Mouse (Mus musculus): ENCODE measurements around the gene Bin2. TPM values are rescaled to one million over a fixed set of nuclear protein-coding genes. Genes with fewer than 3 reads are reported as not detected.

Bin2 gene
- polyA plus RNA-seq, 1 experiment from 2014 or later = 2.1 TPM

GRCm38 (mm10) chr15:100691990-100692389 lies 22.6 kb upstream of the Bin2 start:
- DNase-seq (ENCODE audit: low spot score) = no peak
- ATAC-seq (replicated peaks; ENCODE audit: insufficient number of reproducible peaks, low FRiP score, low TSS enrichment, low read depth) = no peak
- H3K9me3 ChIP-seq (replicated peaks; ENCODE audit: control insufficient read depth, low read length) = no peaks in the 10 kb centered on the region
- WGBS = 68% methylated on average over 3 of the region's 3 CpGs
- H3K27me3 ChIP-seq (ENCODE audit: control insufficient read depth, insufficient read depth, low read length) = no peaks in the 10 kb centered on the region
- no peaks in the 10 kb centered on the region for H3K36me3 ChIP-seq (replicated peaks; ENCODE audit: control insufficient read depth, insufficient read depth, low read depth, low read length)
- H3K4me3 ChIP-seq (ENCODE audit: low read depth, low read length) = no peak overlapping the region
- H3K27ac ChIP-seq (replicated peaks; ENCODE audit: low read depth, low read length) = no peak overlapping the region
- H3K4me2 ChIP-seq (ENCODE audit: low read depth, low read length) = no peak overlapping the region
- H3K4me1 ChIP-seq (ENCODE audit: control insufficient read depth, insufficient read depth, low read length) = no peaks in the 10 kb centered on the region
- no peak overlapping the region for H3K9ac ChIP-seq (replicated peaks; ENCODE audit: low read length)

DNA sequence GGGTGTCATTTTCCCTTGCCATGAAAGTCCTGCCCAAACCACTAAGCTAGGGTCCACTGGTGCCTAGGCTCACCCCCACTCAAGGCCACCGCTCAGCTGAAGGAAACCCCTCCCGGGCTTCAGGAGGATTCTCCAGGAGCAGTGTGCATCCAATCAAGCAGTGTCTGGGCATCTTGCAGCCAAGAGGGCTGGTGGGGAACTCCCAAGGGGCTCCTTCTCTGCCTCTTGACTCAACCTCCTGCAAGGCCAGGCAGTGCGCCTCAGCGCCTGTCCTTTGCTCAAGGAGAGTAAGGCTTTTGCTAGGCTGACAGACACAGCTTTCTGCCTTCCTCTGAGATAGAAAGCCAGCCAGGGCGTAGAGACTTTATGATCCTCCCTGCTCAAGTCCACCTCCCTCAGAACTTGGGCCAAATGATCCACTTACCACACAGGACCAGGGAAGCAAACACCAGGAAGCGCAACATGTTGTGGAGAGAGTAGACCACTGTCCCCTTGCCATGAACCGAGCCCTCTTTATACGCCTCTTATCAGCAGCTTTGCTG lies 18.1 kb upstream of the Bin2 start, which contains the start of gene Cela1:
Cela1 (minus strand) TSS at position 492 of the 542 bp plus-strand sequence.
- H3K27ac ChIP-seq (replicated peaks; ENCODE audit: low read depth, low read length) = no peak within 1 kb of the TSS
- ATAC-seq (replicated peaks; ENCODE audit: insufficient number of reproducible peaks, low FRiP score, low TSS enrichment, low read depth) = no peak
- H3K4me1 ChIP-seq (ENCODE audit: control insufficient read depth, insufficient read depth, low read length) = no peaks in the 10 kb centered on the region

DNA sequence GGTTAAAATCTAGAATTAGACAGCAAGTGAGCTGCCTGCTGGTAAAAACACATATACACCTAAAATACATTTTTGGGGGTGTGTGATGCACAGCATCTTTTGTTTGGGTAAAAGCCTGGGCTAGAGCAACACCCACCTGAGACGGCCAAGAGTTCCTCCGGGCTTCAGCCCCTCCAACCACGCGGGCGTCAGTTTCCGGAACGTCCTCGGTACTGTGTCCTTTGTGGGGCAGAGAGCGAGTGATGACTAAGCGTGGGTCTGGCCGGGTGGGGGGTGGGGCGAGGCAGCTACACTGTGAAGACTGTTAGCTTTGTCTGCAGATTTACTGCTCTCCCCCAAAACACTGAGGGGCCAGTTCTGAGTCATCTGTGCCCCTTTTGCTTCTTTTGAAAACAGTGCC lies 17.6 kb upstream of the Bin2 start:
- H3K27me3 ChIP-seq (ENCODE audit: control insufficient read depth, insufficient read depth, low read length) = no peaks in the 10 kb centered on the region
- WGBS = 63% methylated on average over 12 of the region's 12 CpGs
- H3K4me1 ChIP-seq (ENCODE audit: control insufficient read depth, insufficient read depth, low read length) = no peaks in the 10 kb centered on the region
- no peaks in the 10 kb centered on the region for H3K36me3 ChIP-seq (replicated peaks; ENCODE audit: control insufficient read depth, insufficient read depth, low read depth, low read length)
- H3K9me3 ChIP-seq (replicated peaks; ENCODE audit: control insufficient read depth, low read length) = no peaks in the 10 kb centered on the region
- no peak overlapping the region for H3K9ac ChIP-seq (replicated peaks; ENCODE audit: low read length)
- H3K4me3 ChIP-seq (ENCODE audit: low read depth, low read length) = no peak overlapping the region
- H3K27ac ChIP-seq (replicated peaks; ENCODE audit: low read depth, low read length) = no peak overlapping the region
- DNase-seq (ENCODE audit: low spot score) = no peak
- no peak for ATAC-seq (replicated peaks; ENCODE audit: insufficient number of reproducible peaks, low FRiP score, low TSS enrichment, low read depth)
- no peak overlapping the region for H3K4me2 ChIP-seq (ENCODE audit: low read depth, low read length)

More for the DNA sequence above, 18.1 kb upstream of the Bin2 start, which contains the start of gene Cela1:
- WGBS = 76% methylated on average over 8 of the region's 8 CpGs
- H3K36me3 ChIP-seq (replicated peaks; ENCODE audit: control insufficient read depth, insufficient read depth, low read depth, low read length) = no peaks in the 10 kb centered on the region
- no peaks in the 10 kb centered on the region for H3K9me3 ChIP-seq (replicated peaks; ENCODE audit: control insufficient read depth, low read length)
- H3K4me3 ChIP-seq (ENCODE audit: low read depth, low read length) = no peak within 1 kb of the TSS
- H3K27me3 ChIP-seq (ENCODE audit: control insufficient read depth, insufficient read depth, low read length) = no peaks in the 10 kb centered on the region
- no peak within 1 kb of the TSS for H3K9ac ChIP-seq (replicated peaks; ENCODE audit: low read length)
- no peak within 1 kb of the TSS for H3K4me2 ChIP-seq (ENCODE audit: low read depth, low read length)
- DNase-seq (ENCODE audit: low spot score) = no peak

GRCm38 (mm10) chr15:100686434-100686833 lies 17.1 kb upstream of the Bin2 start:
- ATAC-seq (replicated peaks; ENCODE audit: insufficient number of reproducible peaks, low FRiP score, low TSS enrichment, low read depth) (no peak), DNase-seq (ENCODE audit: low spot score) (no peak)
- Histone ChIP-seq H3K36me3 (replicated peaks; ENCODE audit: control insufficient read depth, insufficient read depth, low read depth, low read length) (no peaks in the 10 kb centered on the region), H3K27me3 (ENCODE audit: control insufficient read depth, insufficient read depth, low read length) (no peaks in the 10 kb centered on the region), H3K4me2 (ENCODE audit: low read depth, low read length) (no peak overlapping the region), H3K9ac (replicated peaks; ENCODE audit: low read length) (no peak overlapping the region), H3K4me3 (ENCODE audit: low read depth, low read length) (no peak overlapping the region), H3K4me1 (ENCODE audit: control insufficient read depth, insufficient read depth, low read length) (no peaks in the 10 kb centered on the region), H3K27ac (replicated peaks; ENCODE audit: low read depth, low read length) (no peak overlapping the region), H3K9me3 (replicated peaks; ENCODE audit: control insufficient read depth, low read length) (no peaks in the 10 kb centered on the region)
- WGBS = 84% methylated on average over 6 of the region's 6 CpGs

GRCm38 (mm10) chr15:100685849-100686248 lies 16.5 kb upstream of the Bin2 start:
- Histone ChIP-seq H3K4me2 (ENCODE audit: low read depth, low read length) (no peak overlapping the region), H3K4me1 (ENCODE audit: control insufficient read depth, insufficient read depth, low read length) (no peaks in the 10 kb centered on the region), H3K9ac (replicated peaks; ENCODE audit: low read length) (no peak overlapping the region), H3K27ac (replicated peaks; ENCODE audit: low read depth, low read length) (no peak overlapping the region), H3K9me3 (replicated peaks; ENCODE audit: control insufficient read depth, low read length) (no peaks in the 10 kb centered on the region), H3K4me3 (ENCODE audit: low read depth, low read length) (no peak overlapping the region), H3K36me3 (replicated peaks; ENCODE audit: control insufficient read depth, insufficient read depth, low read depth, low read length) (no peaks in the 10 kb centered on the region), H3K27me3 (ENCODE audit: control insufficient read depth, insufficient read depth, low read length) (no peaks in the 10 kb centered on the region)
- 92% methylated on average over 8 of the region's 8 CpGs for WGBS
- DNase-seq (ENCODE audit: low spot score) (no peak), ATAC-seq (replicated peaks; ENCODE audit: insufficient number of reproducible peaks, low FRiP score, low TSS enrichment, low read depth) (no peak)

- H3K9ac ChIP-seq (replicated peaks; ENCODE audit: low read length) = no peak overlapping the region
- no peak overlapping the region for H3K27ac ChIP-seq (replicated peaks; ENCODE audit: low read depth, low read length)
- no peaks in the 10 kb centered on the region for H3K4me1 ChIP-seq (ENCODE audit: control insufficient read depth, insufficient read depth, low read length)
- WGBS = 19% methylated on average over 13 of the region's 13 CpGs
- DNase-seq (ENCODE audit: low spot score) = no peak
- no peak overlapping the region for H3K4me3 ChIP-seq (ENCODE audit: low read depth, low read length)
- H3K4me2 ChIP-seq (ENCODE audit: low read depth, low read length) = no peak overlapping the region
- no peaks in the 10 kb centered on the region for H3K27me3 ChIP-seq (ENCODE audit: control insufficient read depth, insufficient read depth, low read length)
- H3K36me3 ChIP-seq (replicated peaks; ENCODE audit: control insufficient read depth, insufficient read depth, low read depth, low read length) = no peaks in the 10 kb centered on the region
- no peak for ATAC-seq (replicated peaks; ENCODE audit: insufficient number of reproducible peaks, low FRiP score, low TSS enrichment, low read depth)
- no peaks in the 10 kb centered on the region for H3K9me3 ChIP-seq (replicated peaks; ENCODE audit: control insufficient read depth, low read length)
Observed at GRCm38 (mm10) chr15:100685255-100685654, 15.9 kb upstream of the Bin2 start.

GRCm38 (mm10) chr15:100684450-100684849 lies 15.1 kb upstream of the Bin2 start:
- DNase-seq (ENCODE audit: low spot score) = no peak
- Histone ChIP-seq H3K9me3 (replicated peaks; ENCODE audit: control insufficient read depth, low read length) (no peaks in the 10 kb centered on the region), H3K4me3 (ENCODE audit: low read depth, low read length) (no peak overlapping the region), H3K27me3 (ENCODE audit: control insufficient read depth, insufficient read depth, low read length) (no peaks in the 10 kb centered on the region), H3K36me3 (replicated peaks; ENCODE audit: control insufficient read depth, insufficient read depth, low read depth, low read length) (no peaks in the 10 kb centered on the region), H3K27ac (replicated peaks; ENCODE audit: low read depth, low read length) (no peak overlapping the region), H3K9ac (replicated peaks; ENCODE audit: low read length) (no peak overlapping the region), H3K4me1 (ENCODE audit: control insufficient read depth, insufficient read depth, low read length) (no peaks in the 10 kb centered on the region), H3K4me2 (ENCODE audit: low read depth, low read length) (no peak overlapping the region)
- no peak for ATAC-seq (replicated peaks; ENCODE audit: insufficient number of reproducible peaks, low FRiP score, low TSS enrichment, low read depth)
- WGBS = 65% methylated on average over 10 of the region's 10 CpGs

GRCm38 (mm10) chr15:100683041-100683440 lies 13.7 kb upstream of the Bin2 start:
- no peak for ATAC-seq (replicated peaks; ENCODE audit: insufficient number of reproducible peaks, low FRiP score, low TSS enrichment, low read depth)

More at GRCm38 (mm10) chr15:100683041-100683440, 13.7 kb upstream of the Bin2 start:
- no peaks in the 10 kb centered on the region for H3K9me3 ChIP-seq (replicated peaks; ENCODE audit: control insufficient read depth, low read length)
- no peaks in the 10 kb centered on the region for H3K4me1 ChIP-seq (ENCODE audit: control insufficient read depth, insufficient read depth, low read length)
- no peak overlapping the region for H3K27ac ChIP-seq (replicated peaks; ENCODE audit: low read depth, low read length)
- H3K9ac ChIP-seq (replicated peaks; ENCODE audit: low read length) = no peak overlapping the region
- WGBS = 50% methylated on average over 2 of the region's 2 CpGs
- peak; percentile 92 for DNase-seq (ENCODE audit: low spot score)
- H3K4me3 ChIP-seq (ENCODE audit: low read depth, low read length) = no peak overlapping the region
- no peaks in the 10 kb centered on the region for H3K36me3 ChIP-seq (replicated peaks; ENCODE audit: control insufficient read depth, insufficient read depth, low read depth, low read length)
- no peak overlapping the region for H3K4me2 ChIP-seq (ENCODE audit: low read depth, low read length)
- H3K27me3 ChIP-seq (ENCODE audit: control insufficient read depth, insufficient read depth, low read length) = no peaks in the 10 kb centered on the region

Measured in embryonic facial prominence, embryonic 11.5 days (tissue).